Mouse (Mus musculus) heart, adult 2 months (tissue): ENCODE measurements around the gene Ttc13.

Experiments used
- CTCF ChIP-seq: fragments of 200-600 bp; IDR thresholded peaks from 2 replicates; pipeline ENCODE4 v1.8.1; 2022; ENCODE audit warnings: antibody characterized with exemption, mild to moderate bottlenecking, moderate library complexity
- EP300 ChIP-seq: fragments of 200-500 bp; IDR thresholded peaks from 2 replicates; pipeline ENCODE4 v1.6.1; 2011; ENCODE audit warnings: low read depth, low read length, control low read depth; ENCODE audit not compliant: insufficient read depth
- POLR2A ChIP-seq: fragments of 200-500 bp; IDR thresholded peaks from 2 replicates; pipeline ENCODE4 v1.6.1; 2011; ENCODE audit warnings: mild to moderate bottlenecking, low read depth, low read length, control low read depth; ENCODE audit not compliant: insufficient read depth

- TF ChIP-seq CTCF (no peak), POLR2A (no peak), EP300 (peak; percentile 93; the same call in 1 of the 2 replicates)
Observed at GRCm38 (mm10) chr8:124633001-124633703, 88.6 kb downstream of the Ttc13 start.
